Comparison of ENCODE assay signal across 26 mouse cellular contexts in genomic region chr12:84692141-84692540, GRCm38 (mm10). TPM values are rescaled to one million over a fixed set of nuclear protein-coding genes. Genes with fewer than 3 reads are reported as not detected.
A peak's percentile ranks its signal among the peaks of the same experiment; 100 is the strongest.
DNase-seq lines count a peak whose midpoint lies in the region; TF ChIP-seq lines count a peak whose summit lies in the region.
"Had no signal": no experiment of that assay in that cellular context is flagged by ENCODE, and none has a peak within 500 bp of the region (broad histone marks: within the 10 kb centered on the region; RNA-seq: fewer than 3 reads in every experiment).

No protein-coding gene starts in this region.

- peaks cover 12 to 41% of the 10 kb centered on the region in 2 experiments for H3K4me1 ChIP-seq in CH12.LX (ENCODE audit: control insufficient read depth in 1 of 2, insufficient read depth in 2 of 2)
- peaks cover 4 to 7% of the 10 kb centered on the region in 2 experiments; a peak in 2 of 4 replicates for H3K4me1 ChIP-seq in MEL (ENCODE audit: control insufficient read depth in 1 of 2, insufficient read depth in 2 of 2, low read length in 2 of 2)

- TF ChIP-seq CTCF in CH12.LX (conservative IDR thresholded peaks at IDR 0.05 in 1 of 2, IDR thresholded peaks at IDR 0.05 in 1 of 2; ENCODE audit: low read depth in 2 of 2, low read length in 2 of 2) (no peak), MEL (IDR thresholded peaks at IDR 0.05 in 2 of 3, conservative IDR thresholded peaks at IDR 0.05 in 1 of 3; ENCODE audit: control insufficient read depth in 1 of 3, insufficient read depth in 1 of 3, low read depth in 2 of 3, low read length in 3 of 3, poor library complexity in 1 of 3, severe bottlenecking in 1 of 3) (no peak)

- no peaks in the 10 kb centered on the region for H3K36me3 ChIP-seq in CH12.LX (replicated peaks in 1 of 2; ENCODE audit: control insufficient read depth in 1 of 2, insufficient read depth in 1 of 2, low read length in 1 of 2)
- H3K36me3 ChIP-seq in MEL (ENCODE audit: control insufficient read depth in 1 of 2, insufficient read depth in 2 of 2, low read length in 2 of 2) = no peaks in the 10 kb centered on the region
- H3K36me3 ChIP-seq in splenic B cell, adult 2 months (ENCODE audit: control insufficient read depth, insufficient read depth, low read length, poor library complexity, severe bottlenecking) = no peaks in the 10 kb centered on the region
- H3K36me3 ChIP-seq: G1E had no signal

- no peak overlapping the region for H3K4me2 ChIP-seq in CH12.LX (ENCODE audit: insufficient read depth, low read depth, poor library complexity, severe bottlenecking)

- H3K9me3 ChIP-seq in CH12.LX (replicated peaks; ENCODE audit: low read length) (no peaks in the 10 kb centered on the region), MEL (replicated peaks; ENCODE audit: insufficient read depth, low read length) (no peaks in the 10 kb centered on the region)
- H3K9me3 ChIP-seq: G1E had no signal

- no peaks in the 10 kb centered on the region for H3K27me3 ChIP-seq in CH12.LX (replicated peaks)
- H3K27me3 ChIP-seq in MEL (ENCODE audit: control insufficient read depth in 1 of 2, insufficient read depth in 2 of 2, low read length in 2 of 2) = peaks cover 12 to 29% of the 10 kb centered on the region in 2 experiments
- H3K27me3 ChIP-seq in splenic B cell, adult 2 months (ENCODE audit: control insufficient read depth, insufficient read depth, low read length, poor library complexity, severe bottlenecking) = no peaks in the 10 kb centered on the region

- dilution Hi-C loops in CH12.LX (cut with MboI; ENCODE audit: extremely low pct_ligation_motif_present, extremely low pct_unique_long_range_greater_than_20kb, low sequenced_read_pairs) = no loop called here

- H3K9ac ChIP-seq in CH12.LX (ENCODE audit: insufficient read depth, low read depth) (no peak overlapping the region), MEL (ENCODE audit: control insufficient read depth, low read depth, low read length, poor library complexity, severe bottlenecking) (no peak overlapping the region)

- TF ChIP-seq RAD21 in CH12.LX (IDR thresholded peaks at IDR 0.05; ENCODE audit: low read depth, low read length) (no peak), MEL (IDR thresholded peaks at IDR 0.05; ENCODE audit: low read depth, low read length) (no peak)

- H3K79me2 ChIP-seq in CH12.LX (replicated peaks; ENCODE audit: control insufficient read depth, extremely low read depth, insufficient read depth, poor library complexity, severe bottlenecking) (no peaks in the 10 kb centered on the region), MEL (ENCODE audit: control insufficient read depth, insufficient read depth, low read length, poor library complexity) (no peaks in the 10 kb centered on the region)

- in situ Hi-C loops in CH12.LX (cut with MboI; ENCODE audit: low pct_ligation_motif_present, low pct_unique_long_range_greater_than_20kb, low sequenced_read_pairs) = no loop called here

- TF ChIP-seq EP300 in CH12.LX (IDR thresholded peaks at IDR 0.05; ENCODE audit: low read length) = no peak
- 0 out of 4 replicates have a peak, but pooled peaks of 1 of the 2 experiments have one; percentile 36 for TF ChIP-seq EP300 in MEL (IDR thresholded peaks at IDR 0.05; ENCODE audit: low read depth in 1 of 2, low read length in 2 of 2)

- TF ChIP-seq POLR2A in CH12.LX (IDR thresholded peaks at IDR 0.05; ENCODE audit: low read depth, low read length) = no peak
- TF ChIP-seq POLR2A in MEL (IDR thresholded peaks at IDR 0.05; ENCODE audit: control insufficient read depth in 1 of 2, insufficient read depth in 1 of 2, low read depth in 1 of 2, low read length in 2 of 2, poor library complexity in 1 of 2) = no peak

- H3K4me3 ChIP-seq in CH12.LX (replicated peaks in 1 of 3; ENCODE audit: low read depth in 2 of 3, low read length in 2 of 3, poor library complexity in 1 of 3) (no peak overlapping the region), MEL (ENCODE audit: control insufficient read depth in 1 of 2, insufficient read depth in 1 of 2, low read depth in 2 of 2, low read length in 2 of 2) (no peak overlapping the region)

- H3K27ac ChIP-seq in CH12.LX (ENCODE audit: insufficient read depth, low read depth) (no peak overlapping the region), MEL (ENCODE audit: control insufficient read depth, low read depth, low read length) (no peak overlapping the region)

- no peak for DNase-seq in CH12.LX (ENCODE audit: extremely low read depth)
- DNase-seq in MEL (ENCODE audit: low read depth, low spot score) = no peak
- peak; percentile 11 for DNase-seq in splenic B cell, adult 2 months (ENCODE audit: low read depth, low spot score)
- DNase-seq in left cerebral cortex, adult 18-20 months (ENCODE audit: low spot score in 2 of 2) = no peak
- no peak for DNase-seq in adrenal gland, adult 2 months
- DNase-seq in spleen, postnatal 14 days (ENCODE audit: low spot score in 2 of 2) = no peak
- DNase-seq: adrenal gland, adult 8-10 months; adrenal gland, postnatal 10 days; adrenal gland, postnatal 14 days; adrenal gland, postnatal 25 days; adrenal gland, postnatal 36 days; B cell, adult 2 months; cerebellum, adult 11 months; cerebellum, adult 11-12 months; cerebellum, adult 18-20 months; cerebellum, adult 2 months; cerebellum, adult 8-10 months; cerebellum, adult 9-10 months had no signal

TF ChIP-seq in CH12.LX, 34 proteins besides CTCF, POLR2A, EP300 and RAD21:
- no peak for TF ChIP-seq POLR2AphosphoS2 (IDR thresholded peaks at IDR 0.05; ENCODE audit: low read depth, low read length)
- no peak for TF ChIP-seq MEF2A (IDR thresholded peaks at IDR 0.05; ENCODE audit: borderline replicate concordance, low read depth, low read length)
- no peak for TF ChIP-seq HCFC1 (IDR thresholded peaks at IDR 0.05; ENCODE audit: low read depth, low read length)
- 0 out of 2 replicates have a peak, but pooled peaks have one; percentile 20 for TF ChIP-seq JUND (conservative IDR thresholded peaks at IDR 0.05; ENCODE audit: low read depth, low read length)

TF ChIP-seq in MEL, 35 proteins besides CTCF, POLR2A, EP300 and RAD21:
- TF ChIP-seq SMC3 (IDR thresholded peaks at IDR 0.05; ENCODE audit: low read depth, low read length) (no peak), GATA1 (IDR thresholded peaks at IDR 0.05; ENCODE audit: low read depth, low read length) (0 out of 2 replicates have a peak, but pooled peaks have one; percentile 7), JUND (IDR thresholded peaks at IDR 0.05; ENCODE audit: low read depth, low read length) (peak; percentile 98), ETS1 (IDR thresholded peaks at IDR 0.05; ENCODE audit: low read depth, low read length) (no peak), RCOR1 (IDR thresholded peaks at IDR 0.05; ENCODE audit: low read depth, low read length) (peak; percentile 57; the same call in 1 of the 2 replicates), TBP (IDR thresholded peaks at IDR 0.05; ENCODE audit: low read depth, low read length) (no peak), SIN3A (IDR thresholded peaks at IDR 0.05; ENCODE audit: low read length) (no peak), MEF2A (IDR thresholded peaks at IDR 0.05; ENCODE audit: extremely low read depth, insufficient replicate concordance, low read depth, low read length, poor library complexity, severe bottlenecking) (no peak), TAL1 (IDR thresholded peaks at IDR 0.05; ENCODE audit: low read length) (no peak)

RNA-seq across cellular contexts. Expression of gene Syndig1l, which starts 6.5 kb away (rescaled TPM):
- not detected in 2 replicates for total RNA-seq in CH12.LX (2012; rRNA removed)
- not detected in 2 replicates for total RNA-seq in CH12.LX (2014; rRNA removed)
- 0.16 TPM in 1 of 2 replicates, not detected in the other for polyA plus RNA-seq in CH12.LX (2012; ENCODE audit: insufficient read length, low read depth)
- not detected in 2 replicates for total RNA-seq in MEL (2012; rRNA removed)
- polyA plus RNA-seq in MEL (2012; ENCODE audit: insufficient read depth in 1 of 2, insufficient read length in 2 of 2, low read depth in 1 of 2, low replicate concordance in 2 of 2, missing spikeins in 1 of 2) = not detected
- total RNA-seq in left cerebral cortex, adult 18-20 months (2021) = 10 to 100 TPM; 19.8 to 39.2 TPM
- not detected for total RNA-seq in adrenal gland, adult 2 months (2021)
- polyA plus RNA-seq in adrenal gland, adult 2 months (2012; rRNA removed) = not detected in 2 replicates
- total RNA-seq: adrenal gland, adult 18-20 months; adrenal gland, adult 8-10 months; adrenal gland, postnatal 14 days; adrenal gland, postnatal 25 days; adrenal gland, postnatal 36 days had no signal
- polyA plus RNA-seq: activated CD4-positive, CD25-positive, alpha-beta regulatory T cell, adult 4 months; C2C12; G1E; Patski had no signal

RNA-seq across cellular contexts. Expression of gene Vrtn, which starts 51.3 kb away (rescaled TPM):
- total RNA-seq in CH12.LX (2012; rRNA removed) (not detected in 2 replicates), CH12.LX (2014; rRNA removed) (not detected in 2 replicates), MEL (2012; rRNA removed) (not detected in 2 replicates)
- polyA plus RNA-seq in CH12.LX (2012; ENCODE audit: insufficient read length, low read depth) (not detected in 2 replicates), MEL (2012; ENCODE audit: insufficient read depth in 1 of 2, insufficient read length in 2 of 2, low read depth in 1 of 2, low replicate concordance in 2 of 2, missing spikeins in 1 of 2) (not detected)
- total RNA-seq in left cerebral cortex, adult 18-20 months (2021) = not detected
- total RNA-seq in adrenal gland, adult 2 months (2021) = not detected
- polyA plus RNA-seq in adrenal gland, adult 2 months (2012; rRNA removed) = not detected in 2 replicates
- total RNA-seq: adrenal gland, adult 18-20 months; adrenal gland, adult 8-10 months; adrenal gland, postnatal 10 days; adrenal gland, postnatal 14 days; adrenal gland, postnatal 25 days; adrenal gland, postnatal 36 days; adrenal gland, postnatal 4 days had no signal
- polyA plus RNA-seq: activated CD4-positive, CD25-positive, alpha-beta regulatory T cell, adult 4 months; brain, embryonic 14.5 days; C2C12; CD4-positive, CD25-positive, alpha-beta regulatory T cell, adult 4 months; cerebellum, adult 2 months; G1E; Patski had no signal

Comparison
In these comparisons a context has a peak if more than half of its experiments do, and no peak if none do; other contexts are left out.
1. RNA of gene Syndig1l, which starts 6.5 kb away (total RNA-seq): 19.8 to 39.2 TPM in left cerebral cortex, adult 18-20 months; not detected in adrenal gland, adult 2 months, not detected in CH12.LX and not detected in MEL; every median in the first group is over 10 times any median in the second.
2. Of the 35 proteins assayed by ChIP-seq in both MEL and CH12.LX: peak only in MEL: RCOR1; only in CH12.LX: none; in both: JUND; in neither: 32; mixed calls (peak in some experiments, not most) for 1.